Mouse (Mus musculus) G1E-ER4 (cell line): Measurements from ENCODE around the gene Selenom. TPM values are rescaled to one million over a fixed set of nuclear protein-coding genes. Genes with fewer than 3 reads are reported as not detected.

Source experiments
- GATA1 ChIP-seq: IDR thresholded peaks from one replicate; pipeline ENCODE4 v1.8.0; 2012; ENCODE audit warnings: low read length, inconsistent platforms
- polyA plus RNA-seq: library from polyadenylated mRNA; stranded (reverse); fragments of >175 nt; gene quantifications from 2 replicates; pipeline ENCODE4 v1.2.3, GENCODE M21; 2012

Gene Selenom
- not detected in 2 replicates for polyA plus RNA-seq

DNA sequence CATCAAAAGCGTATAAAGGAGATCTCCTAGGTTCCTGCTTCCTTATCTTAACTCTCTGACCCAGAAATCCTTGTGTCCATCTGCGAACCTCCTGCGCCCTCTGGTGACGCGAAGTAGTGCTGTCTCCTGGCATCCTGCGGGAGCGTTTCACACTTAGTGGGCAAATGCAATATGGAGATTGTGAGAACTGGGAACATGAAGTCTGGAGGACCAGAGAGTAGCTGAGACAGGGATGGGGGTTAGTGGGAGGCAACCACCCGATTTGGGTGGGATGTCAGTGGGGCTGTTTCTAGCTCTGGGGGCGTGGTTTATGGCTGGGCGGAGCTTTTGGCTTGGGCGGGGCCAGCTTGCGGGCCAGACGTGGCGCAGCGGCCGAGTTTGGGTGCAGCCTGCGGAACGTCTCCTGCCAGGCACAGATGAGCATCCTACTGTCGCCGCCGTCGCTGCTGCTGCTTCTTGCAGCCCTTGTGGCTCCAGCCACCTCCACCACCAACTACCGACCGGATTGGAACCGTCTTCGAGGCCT is at the start of gene Selenom:
TSS of gene Selenom (plus strand) at position 156 of the 526 bp plus-strand sequence.
- no peak for TF ChIP-seq GATA1

DNA sequence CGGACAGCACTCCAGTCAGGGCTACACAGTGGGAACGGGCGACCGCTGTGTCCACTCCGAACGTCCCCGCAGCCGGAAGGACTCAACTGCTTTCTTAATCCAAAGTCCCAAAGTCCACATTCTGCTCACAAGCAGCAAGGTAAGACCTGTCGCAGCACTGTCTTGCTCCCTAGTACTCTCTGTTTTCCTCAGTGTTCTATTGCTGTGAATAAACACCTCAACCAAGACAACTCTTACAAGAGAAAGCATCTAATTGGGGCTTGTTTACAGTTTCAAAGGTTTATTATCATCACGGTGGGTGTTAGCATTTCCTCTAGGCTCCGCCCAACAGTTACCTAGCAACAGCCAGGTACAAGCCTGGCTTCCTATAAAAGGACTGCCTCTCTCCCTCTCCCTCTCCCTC is 43.0 kb upstream of the Selenom start:
- TF ChIP-seq GATA1: no peak

DNA sequence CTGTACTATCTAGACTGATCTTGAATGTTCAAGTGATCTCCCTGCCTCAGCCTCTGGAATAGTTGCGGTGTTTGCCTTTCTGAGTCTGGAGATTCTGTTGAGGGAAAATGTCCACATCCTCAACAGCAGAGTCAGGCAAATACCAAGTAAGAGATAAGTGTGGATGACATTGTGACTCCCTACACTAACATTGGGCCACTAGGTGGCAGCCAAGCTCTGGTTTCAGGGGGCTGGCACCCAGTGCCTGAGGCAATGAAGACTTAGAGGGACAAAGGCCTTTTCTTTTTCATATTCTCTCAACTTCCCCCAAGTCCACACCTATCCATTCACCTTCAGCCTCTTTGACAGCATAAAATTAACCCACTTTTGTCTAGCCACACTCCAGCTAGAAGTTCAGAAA is 42.0 kb upstream of the Selenom start:
- no peak for TF ChIP-seq GATA1

DNA sequence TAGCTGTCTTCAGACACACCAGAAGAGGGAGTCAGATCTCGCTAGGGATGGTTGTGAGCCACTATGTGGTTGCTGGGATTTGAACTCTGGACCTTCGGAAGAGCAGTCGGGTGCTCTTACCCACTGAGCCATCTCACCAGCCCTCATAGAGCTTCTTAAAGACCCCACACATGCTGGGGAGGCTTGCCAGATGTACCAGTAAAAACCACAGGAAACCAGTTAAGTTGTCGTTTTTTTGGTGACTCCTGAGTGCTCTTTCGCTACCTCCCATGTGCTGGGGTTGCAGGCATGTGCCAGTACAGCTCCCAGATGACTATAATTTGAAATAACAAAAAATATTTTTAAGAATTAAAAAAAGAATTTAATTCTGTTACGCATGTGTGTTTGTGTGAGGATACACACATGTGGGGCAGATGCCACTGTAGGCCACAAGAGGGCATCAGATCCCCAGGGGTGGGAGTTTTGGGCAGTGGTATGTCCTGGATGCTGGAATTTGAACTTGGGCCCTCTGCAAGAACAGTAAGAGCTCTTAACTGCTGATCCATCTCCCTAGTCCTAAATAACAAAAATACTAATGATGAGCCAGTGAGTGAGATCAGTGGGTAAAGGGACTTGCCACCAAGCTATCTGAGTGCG is 39.9 kb upstream of the Selenom start:
- no peak for TF ChIP-seq GATA1

DNA sequence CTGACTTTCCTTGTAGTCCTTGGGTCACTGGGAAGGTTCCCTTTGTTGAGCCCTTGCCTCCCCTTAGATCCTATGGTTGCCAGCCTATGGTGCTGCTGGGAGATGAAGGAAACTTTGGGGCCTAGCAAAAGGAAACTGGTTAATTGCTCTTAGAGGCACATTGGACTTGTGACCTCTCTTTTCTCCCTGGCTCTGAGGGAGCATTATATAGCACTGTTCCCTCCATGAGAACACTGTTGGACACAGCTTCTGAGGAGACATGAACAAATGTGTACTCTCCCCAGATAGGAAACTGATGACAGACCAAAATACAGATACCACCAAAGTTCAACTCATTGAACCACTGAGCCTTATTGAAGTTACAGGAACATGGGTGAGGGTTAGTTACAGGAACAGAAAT is 39.0 kb upstream of the Selenom start:
- TF ChIP-seq GATA1: no peak

DNA sequence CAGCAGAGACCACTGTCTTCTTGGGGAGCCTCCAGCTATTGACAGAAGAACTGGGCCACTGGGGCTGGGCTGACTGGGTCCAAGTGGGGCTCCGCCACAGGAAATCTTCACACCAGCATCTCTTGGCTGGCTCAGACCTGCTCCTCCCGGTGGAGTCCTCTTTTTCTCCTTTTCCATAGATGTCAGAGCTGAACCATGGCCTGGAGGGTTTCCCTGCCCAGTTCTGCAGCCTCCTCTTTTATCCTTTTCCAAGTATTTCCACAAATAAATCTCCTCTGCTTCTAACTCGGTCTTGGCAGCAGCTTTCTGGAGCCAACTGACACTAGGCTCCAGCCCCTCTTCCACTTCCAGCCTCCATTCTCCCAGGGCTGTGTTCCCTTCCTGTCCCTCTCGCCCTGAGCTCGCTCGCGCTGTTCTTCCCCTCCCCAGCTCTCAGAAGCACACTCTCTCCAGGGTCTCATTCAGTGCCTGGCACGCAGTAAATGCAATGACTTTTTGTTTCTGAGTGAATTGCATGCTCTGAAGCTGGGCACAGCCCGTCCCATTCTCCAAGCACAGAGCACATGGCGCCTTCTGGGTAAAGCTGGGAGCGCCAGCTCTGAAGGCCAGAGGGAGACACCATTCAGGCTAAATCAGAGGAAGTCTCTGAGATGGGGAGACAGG is 30.4 kb upstream of the Selenom start:
- TF ChIP-seq GATA1: no peak

DNA sequence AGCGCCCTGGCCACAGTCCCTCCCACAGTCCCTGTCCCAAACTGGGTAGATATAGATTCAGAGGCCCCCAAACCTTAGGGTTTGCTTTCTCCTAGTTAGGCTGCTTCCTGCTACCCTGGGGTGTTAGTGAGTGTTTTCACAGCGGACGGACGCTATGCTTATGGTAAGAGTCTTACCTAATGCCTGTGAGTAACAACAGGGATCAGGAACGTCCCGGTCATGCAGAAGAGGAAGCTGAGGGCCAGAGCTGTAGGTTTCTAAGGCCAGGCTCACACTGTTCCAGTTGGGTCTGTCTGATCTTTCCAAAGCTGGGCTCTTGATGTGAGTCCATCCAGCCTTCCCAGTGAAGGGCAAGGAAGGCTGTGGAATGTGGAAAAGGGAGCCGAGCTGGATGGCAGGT is 28.1 kb upstream of the Selenom start:
- TF ChIP-seq GATA1: no peak

DNA sequence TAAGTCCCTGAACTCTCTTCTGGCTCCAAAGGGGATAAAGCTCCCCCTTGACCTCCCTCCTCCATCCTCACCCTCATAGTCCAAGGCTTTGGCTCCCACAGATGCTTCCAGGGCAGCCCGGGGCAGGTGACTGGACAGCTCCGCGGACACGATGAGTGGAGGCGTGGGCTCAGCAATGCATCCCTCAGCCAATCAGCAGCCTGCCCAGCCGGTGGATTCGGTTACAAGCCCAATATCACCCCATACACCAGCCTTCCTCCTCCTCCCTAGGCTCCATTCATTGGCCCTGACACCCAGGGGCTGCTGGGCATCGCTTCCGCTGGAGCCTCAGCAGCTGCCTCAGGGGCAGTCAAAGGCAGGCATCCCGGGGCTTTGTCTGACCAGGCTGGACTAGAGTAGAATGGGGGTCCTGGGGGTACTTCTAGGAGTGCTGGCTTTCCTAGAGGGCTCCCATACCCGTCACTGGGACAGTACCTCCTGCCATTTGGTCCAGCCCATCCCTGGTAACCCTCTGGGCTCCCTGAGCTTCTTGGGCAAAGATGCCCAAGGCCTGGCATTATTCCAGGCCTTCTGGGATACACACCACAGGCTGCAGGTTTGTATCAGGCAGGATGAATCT is 26.4 kb upstream of the Selenom start, which contains the start of gene Pla2g3:
TSS of gene Pla2g3 (plus strand) at position 333 of the 619 bp plus-strand sequence.
- no peak for TF ChIP-seq GATA1

DNA sequence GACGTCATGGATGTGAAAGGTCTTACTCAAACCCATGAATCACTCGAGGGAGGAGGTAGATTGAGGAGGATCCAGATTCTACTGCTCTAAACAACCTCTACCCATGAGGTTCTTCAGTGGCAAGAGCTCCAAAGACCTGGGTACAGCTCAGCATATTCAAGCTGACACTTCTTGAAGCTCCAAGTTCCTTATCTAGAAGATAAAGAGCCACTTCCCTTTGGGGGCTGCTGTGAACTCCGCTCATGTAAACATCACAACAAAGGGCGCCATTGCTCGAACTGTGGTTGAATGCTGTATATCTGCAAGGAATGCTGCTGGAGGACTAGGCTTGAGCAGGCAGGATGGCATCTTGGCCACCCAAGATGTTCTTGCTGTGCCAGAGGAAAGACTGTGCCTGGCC is 25.4 kb upstream of the Selenom start:
- no peak for TF ChIP-seq GATA1

DNA sequence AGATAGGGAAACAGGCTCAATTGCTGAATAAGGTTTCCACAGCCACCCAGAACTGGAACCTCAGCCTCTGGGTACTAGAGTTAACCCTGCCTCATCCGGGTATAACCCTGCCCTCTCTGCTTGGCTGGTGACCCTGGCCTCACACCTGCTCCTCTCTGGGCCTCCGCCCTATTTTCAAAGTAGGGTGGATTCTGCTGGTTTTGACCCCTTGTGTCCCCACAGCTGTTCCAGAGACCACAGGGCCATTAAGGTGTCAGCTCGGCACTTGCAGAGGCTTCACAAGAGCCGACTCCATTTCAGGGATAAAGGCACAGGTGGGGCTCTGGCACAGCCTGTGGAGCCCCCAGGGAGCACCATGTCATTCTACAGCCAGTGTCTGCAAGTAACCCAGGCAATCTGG is 21.7 kb upstream of the Selenom start:
- TF ChIP-seq GATA1: no peak

DNA sequence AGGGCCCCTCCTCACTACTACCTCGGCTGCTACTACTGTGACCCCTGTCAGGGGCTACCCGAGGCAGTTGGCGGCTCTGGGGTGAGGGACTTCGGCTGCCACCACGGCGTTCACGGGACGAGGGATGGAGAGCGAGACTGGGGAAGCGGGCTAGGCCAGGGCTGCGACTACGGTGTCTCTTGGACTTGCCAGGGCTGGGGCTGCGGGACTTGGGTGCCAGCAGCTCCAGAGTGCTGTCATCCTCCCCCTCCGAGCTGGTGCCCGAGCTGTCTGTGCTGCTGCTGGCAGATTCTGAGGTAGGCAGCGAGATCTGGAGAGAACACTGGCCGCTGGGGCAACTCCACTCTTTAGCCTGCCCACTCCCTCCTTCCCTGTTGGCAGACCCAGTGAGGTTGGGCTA is 19.6 kb upstream of the Selenom start:
- TF ChIP-seq GATA1: no peak

DNA sequence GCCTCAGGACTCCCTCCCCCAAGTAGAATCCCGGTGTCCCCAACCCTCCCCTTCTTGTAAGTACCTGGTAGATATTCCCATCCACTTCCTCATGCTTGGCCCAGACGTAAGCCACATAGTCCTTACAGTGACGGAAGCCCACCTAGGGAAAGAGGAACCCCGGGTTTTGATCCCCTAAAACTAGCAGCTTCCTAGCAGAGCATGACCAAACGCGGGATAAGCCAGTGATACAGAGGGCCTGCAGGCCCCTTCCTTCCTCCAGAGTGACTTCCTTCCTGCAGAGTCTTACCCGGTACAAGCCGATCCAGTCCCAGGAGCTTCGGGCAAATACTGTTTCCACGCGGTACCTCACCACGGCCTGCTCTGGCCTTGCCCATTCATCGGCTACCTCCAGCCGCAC is 19.0 kb upstream of the Selenom start:
- no peak for TF ChIP-seq GATA1

DNA sequence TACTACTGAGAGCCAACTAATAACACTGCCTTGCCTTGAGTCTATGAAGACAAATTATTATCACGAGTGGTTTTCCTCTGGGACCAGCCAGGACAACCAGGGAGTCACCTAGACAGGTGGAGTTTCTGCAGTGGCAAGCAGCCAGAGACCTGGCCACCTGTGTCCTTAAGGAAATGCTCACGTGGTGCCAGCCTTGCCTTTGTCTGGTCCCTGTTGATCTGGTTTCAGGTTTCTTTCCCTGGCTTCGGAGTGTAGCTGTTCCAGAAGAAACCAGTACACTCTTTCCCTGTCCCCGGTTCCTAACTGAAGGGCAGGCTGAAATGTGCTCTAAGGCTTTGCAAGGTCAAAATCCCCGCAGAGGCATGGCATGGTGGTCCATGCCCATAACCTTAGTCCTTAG is 17.7 kb upstream of the Selenom start:
- TF ChIP-seq GATA1: no peak

DNA sequence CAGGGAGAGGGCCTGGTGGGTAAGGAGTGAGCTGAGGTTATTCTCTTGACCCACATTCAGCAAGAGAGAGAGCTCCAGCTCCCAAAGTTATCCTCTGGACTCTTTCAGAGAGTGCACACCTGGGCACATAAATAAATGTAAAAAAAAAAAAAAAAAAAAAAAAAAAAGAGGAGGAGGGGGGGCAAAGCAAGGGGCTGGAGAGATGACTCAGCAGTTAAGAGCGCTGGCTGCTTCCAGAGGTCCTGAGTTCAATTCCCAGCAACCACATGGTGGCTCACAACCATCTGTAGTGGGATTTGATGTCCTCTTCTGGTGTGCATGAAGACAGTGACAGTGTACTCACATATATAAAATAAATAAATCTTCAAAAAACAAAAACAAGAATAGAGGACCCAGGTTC is 17.2 kb upstream of the Selenom start:
- TF ChIP-seq GATA1: no peak

DNA sequence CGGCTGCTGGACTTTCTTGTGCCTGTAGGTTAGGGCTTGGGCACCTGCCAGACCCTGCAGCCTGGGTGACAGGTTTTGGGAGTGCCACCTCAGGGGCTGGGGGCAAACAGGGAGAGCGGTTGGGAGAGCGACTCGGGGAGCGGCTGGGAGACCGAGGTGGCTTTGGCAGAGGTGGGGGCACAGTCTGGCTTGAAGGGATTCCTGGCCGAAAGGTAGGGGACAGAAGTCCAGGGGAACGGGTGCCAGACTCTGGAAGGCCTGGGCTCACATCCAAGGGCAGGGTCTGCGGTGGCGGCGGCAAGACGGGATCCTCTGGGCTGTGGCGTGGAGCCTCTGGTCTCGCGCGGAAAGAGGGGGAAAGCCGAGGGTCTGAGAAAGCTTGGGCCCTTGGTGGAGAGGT is 12.4 kb upstream of the Selenom start:
- no peak for TF ChIP-seq GATA1

DNA sequence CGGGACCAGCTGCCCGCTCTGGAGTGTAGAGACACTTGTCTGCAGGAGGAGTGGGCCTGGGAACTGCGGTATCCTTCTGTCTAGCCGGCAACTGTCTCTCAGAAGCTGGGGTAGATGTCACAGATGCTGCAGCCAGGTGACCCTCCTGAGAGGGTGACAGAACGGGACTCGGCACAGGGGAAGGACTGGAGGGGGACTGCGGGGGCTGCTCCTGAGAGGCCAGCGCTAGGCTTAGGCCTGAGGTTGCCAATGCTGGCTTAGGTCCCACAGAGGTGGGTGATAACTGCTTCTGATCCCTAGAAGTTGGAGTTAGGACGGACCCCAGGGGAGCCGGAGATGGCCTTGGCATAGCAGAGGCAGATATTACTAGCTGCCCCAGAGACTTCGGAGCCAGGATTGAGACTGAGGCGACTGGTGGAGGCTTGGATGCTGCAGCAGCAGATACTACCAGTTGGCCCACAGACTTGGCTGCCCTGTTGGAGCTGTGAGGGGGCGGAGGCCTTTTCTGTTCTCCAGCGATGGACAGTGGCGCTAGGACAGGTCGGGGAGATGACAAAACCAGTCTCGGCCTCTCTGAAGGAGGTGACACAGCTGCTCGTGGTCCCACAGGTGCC is 11.9 kb upstream of the Selenom start:
- no peak for TF ChIP-seq GATA1
